Mouse (Mus musculus): ENCODE results near the gene Nadk2.

The Nadk2 gene

GRCm38 (mm10) chr15:9132693-9133443, 61.8 kb downstream of the Nadk2 start:
- peak in 1 of 2 experiments; percentile 36 for DNase-seq

GRCm38 (mm10) chr15:9134891-9135507, 63.9 kb downstream of the Nadk2 start:
- peak; percentile 15 to 35 for DNase-seq

GRCm38 (mm10) chr15:9139447-9139846, 68.4 kb downstream of the Nadk2 start:
- DNase-seq = no peak

- DNase-seq = peak; percentile 98 to 99
These were observed 69.2 kb downstream of the Nadk2 start, which contains the start of gene Lmbrd2 for GRCm38 (mm10) chr15:9140252-9140680. Gene Lmbrd2, plus strand, starts transcription at chr15:9140550.

- peak; percentile 53 to 73 for DNase-seq
These were observed 69.7 kb downstream of the Nadk2 start for GRCm38 (mm10) chr15:9140684-9141171.

GRCm38 (mm10) chr15:9155325-9155724, 84.3 kb downstream of the Nadk2 start, which contains the start of gene Skp2:
Gene Skp2, minus strand, starts transcription at chr15:9155425.
- no peak for DNase-seq

Measured in kidney, postnatal 36 days (tissue).